ENCODE assay signal across 8 mouse cellular contexts in genomic region chr11:60913301-60914196, GRCm38 (mm10). TPM values are rescaled to one million over a fixed set of nuclear protein-coding genes. Genes with fewer than 3 reads are reported as not detected.
DNase-seq lines count a peak whose midpoint lies in the region; ATAC-seq lines count a peak whose summit lies in the region.

No protein-coding gene starts in this region.

- intact Hi-C loops in gastrocnemius, postnatal 14 days (cut with DNase I; ENCODE audit: low total_unique reads) = no loop called here
- intact Hi-C loops in left cerebral cortex, postnatal 10 days (cut with DNase I) = no loop called here

- DNase-seq in adrenal gland, adult (ENCODE audit: inconsistent age in 2 of 2, low spot score in 1 of 2) = peak; percentile 92 to 97
- DNase-seq in embryo, embryonic 10 days (ENCODE audit: low spot score) = peak; percentile 93
- peak; percentile 91 for DNase-seq in gastrocnemius, postnatal 14 days
- DNase-seq in left cerebral cortex, postnatal 10 days (ENCODE audit: extremely low spot score in 1 of 2, low spot score in 2 of 2) = peak; percentile 84 to 94
- DNase-seq in right cerebral cortex, postnatal 10 days (ENCODE audit: low spot score in 2 of 2) = peak; percentile 94 to 95
- DNase-seq in urinary bladder, postnatal 14 days (ENCODE audit: low spot score) = peak; percentile 92

- peak; percentile 93 for ATAC-seq in inflammation-experienced regulatory T-cells, adult 6 months
- peak; percentile 83 for ATAC-seq in megakaryocyte progenitor cell, adult 5-6 weeks (replicated peaks; ENCODE audit: poor library complexity)

RNA-seq across cellular contexts. Expression of gene Natd1, which starts 1.0 kb away (rescaled TPM):
- 10 to 100 TPM; 10.6 to 11.9 TPM for total RNA-seq in gastrocnemius, postnatal 14 days (2021)
- 1 to 10 TPM; 5.4 to 6.7 (median 6.4) TPM for polyA plus RNA-seq in inflammation-experienced regulatory T-cells, adult 6 months (2017; shearing (Covaris generic))
- 10 to 100 TPM; 12.4 to 13.7 TPM for total RNA-seq in left cerebral cortex, postnatal 10 days (2021)
- 2.2 and 2.3 TPM in 2 replicates for total RNA-seq in megakaryocyte progenitor cell, adult 5-6 weeks (2015)
- total RNA-seq in megakaryocyte progenitor cell, adult 5-6 weeks (2017) = 0.67 and 0.98 TPM in 2 replicates

RNA-seq across cellular contexts. Expression of gene Map2k3, which starts 18.3 kb away (rescaled TPM):
- 100 to 1,000 TPM; 144 to 173 TPM for total RNA-seq in gastrocnemius, postnatal 14 days (2021)
- 100 to 1,000 TPM in 1 of 3 experiments, 10 to 100 TPM in 2; 46.2 to 121 (median 54.2) TPM for polyA plus RNA-seq in inflammation-experienced regulatory T-cells, adult 6 months (2017; shearing (Covaris generic))
- 10 to 100 TPM; 13.4 to 14.3 TPM for total RNA-seq in left cerebral cortex, postnatal 10 days (2021)
- total RNA-seq in megakaryocyte progenitor cell, adult 5-6 weeks (2015) = 29.9 and 32.7 TPM in 2 replicates
- 13.5 and 17.5 TPM in 2 replicates for total RNA-seq in megakaryocyte progenitor cell, adult 5-6 weeks (2017)

RNA-seq across cellular contexts. Expression of gene Tmem11, which starts 34.5 kb away (rescaled TPM):
- 10 to 100 TPM; 35.6 to 38.0 TPM for total RNA-seq in gastrocnemius, postnatal 14 days (2021)
- 10 to 100 TPM; 22.8 to 30.3 (median 28.2) TPM for polyA plus RNA-seq in inflammation-experienced regulatory T-cells, adult 6 months (2017; shearing (Covaris generic))
- total RNA-seq in left cerebral cortex, postnatal 10 days (2021) = 10 to 100 TPM; 25.2 TPM
- total RNA-seq in megakaryocyte progenitor cell, adult 5-6 weeks (2015) = 23.9 and 30.3 TPM in 2 replicates
- total RNA-seq in megakaryocyte progenitor cell, adult 5-6 weeks (2017) = 66.9 and 71.3 TPM in 2 replicates

Comparison
In these comparisons a context has a peak if more than half of its experiments do, and no peak if none do; other contexts are left out.
1. Peak in every context shown above with its lines: DNase-seq and ATAC-seq.
2. RNA of gene Map2k3, which starts 18.3 kb away (total RNA-seq): 144 to 173 TPM in gastrocnemius, postnatal 14 days; 13.5 to 32.7 TPM in megakaryocyte progenitor cell, adult 5-6 weeks and 13.4 to 14.3 TPM in left cerebral cortex, postnatal 10 days; every median in the first group is over 4 times any median in the second.